Mouse (Mus musculus) limb, embryonic 14.5 days (tissue): ENCODE results near the gene Lhpp. TPM values are rescaled to one million over a fixed set of nuclear protein-coding genes. Genes with fewer than 3 reads are reported as not detected.

Experiments
- ATAC-seq: fragments of 200-750 bp; cut with Nextera tagmentation; 2 replicates; pipeline ENCODE4 v1.8.0; 2017; ENCODE audit warnings: low read depth, moderate number of reproducible peaks, moderate TSS enrichment; ENCODE audit not compliant: low FRiP score
- DNase-seq: peaks from one replicate; pipeline ENCODE4 v3.0.0-alpha.2; 2015; ENCODE audit warnings: low spot score
- H3K27ac ChIP-seq: fragments of 300-500 bp; sonication (generic); replicated peaks from 2 replicates; pipeline ENCODE4 v1.5.1; 2014; ENCODE audit warnings: low read depth, mild to moderate bottlenecking, low read length, moderate library complexity, mixed read lengths
- H3K27me3 ChIP-seq: fragments of 300-500 bp; sonication (generic); 2 replicates; pipeline ENCODE4 v1.6.1; 2014; ENCODE audit warnings: low read length, mixed read lengths; ENCODE audit not compliant: control insufficient read depth, insufficient read depth
- H3K36me3 ChIP-seq: fragments of 300-500 bp; sonication (generic); 2 replicates; pipeline ENCODE4 v1.6.1; 2014; ENCODE audit warnings: mild to moderate bottlenecking, low read length, moderate library complexity, mixed read lengths; ENCODE audit not compliant: control insufficient read depth, insufficient read depth
- H3K4me1 ChIP-seq: fragments of 300-500 bp; sonication (generic); 2 replicates; pipeline ENCODE4 v1.6.1; 2014; ENCODE audit warnings: antibody characterized with exemption, low read length, mixed read lengths; ENCODE audit not compliant: control insufficient read depth, insufficient read depth
- H3K4me2 ChIP-seq: fragments of 300-500 bp; sonication (generic); replicated peaks from 2 replicates; pipeline ENCODE4 v1.6.1; 2014; ENCODE audit warnings: low read depth, mild to moderate bottlenecking, low read length, moderate library complexity; ENCODE audit not compliant: severe bottlenecking
- H3K4me3 ChIP-seq: fragments of 300-500 bp; sonication (generic); replicated peaks from 2 replicates; pipeline ENCODE4 v1.5.1; 2014; ENCODE audit warnings: low read length
- H3K9ac ChIP-seq: fragments of 300-500 bp; sonication (generic); 2 replicates; pipeline ENCODE4 v1.6.1; 2014; ENCODE audit warnings: mild to moderate bottlenecking, low read depth, low read length, moderate library complexity; ENCODE audit not compliant: severe bottlenecking
- H3K9me3 ChIP-seq: fragments of 300-500 bp; sonication (generic); 2 replicates; pipeline ENCODE4 v1.6.1; 2016; ENCODE audit warnings: low read length; ENCODE audit not compliant: control insufficient read depth
- POLR2A ChIP-seq: fragments of 200-500 bp; IDR thresholded peaks from 2 replicates; pipeline ENCODE4 v1.8.0; 2012; ENCODE audit warnings: inconsistent platforms, mild to moderate bottlenecking, moderate library complexity, borderline replicate concordance; ENCODE audit not compliant: insufficient read depth, insufficient read length; ENCODE audit errors: extremely low read depth
- WGBS: fragments of 180-500 bp; shearing (Covaris S2); extraction: QIAGEN DNeasy Blood & Tissue Kit; methylation state at CpG from one replicate; pipeline ENCODE4 v1.1.7; 2014; 5-methylcytosine and 5-hydroxymethylcytosine counted together
- polyA plus RNA-seq, 2 experiments: library from polyadenylated mRNA; depleted of rRNA in 1 of 2; stranded (reverse) in 1 of 2; unstranded in 1 of 2; fragments of >200 nt; fragmentation: Nextera tagmentation in 1 of 2; extraction: Ambion mirVana in 1 of 2; gene quantifications; 2 replicates each; pipeline versions ENCODE4 v1.2.1 to v1.2.3; 2012 to 2014

Lhpp gene
- polyA plus RNA-seq, 2 experiments: 20.9 to 22.5 TPM

- no peak for DNase-seq
- H3K27me3 ChIP-seq: no peaks in the 10 kb centered on the region
- WGBS: 75% methylated on average over 3 of the region's 3 CpGs
- no peak overlapping the region for H3K27ac ChIP-seq
- ATAC-seq: no peak
- H3K36me3 ChIP-seq: no peaks in the 10 kb centered on the region
- no peaks in the 10 kb centered on the region for H3K4me1 ChIP-seq
- no peak overlapping the region for H3K4me2 ChIP-seq
- no peaks in the 10 kb centered on the region for H3K9me3 ChIP-seq
- no peak overlapping the region for H3K4me3 ChIP-seq
- no peak overlapping the region for H3K9ac ChIP-seq
- no peak for TF ChIP-seq POLR2A
Measured at GRCm38 (mm10) chr7:132627448-132627847, 17.0 kb downstream of the Lhpp start.

DNA sequence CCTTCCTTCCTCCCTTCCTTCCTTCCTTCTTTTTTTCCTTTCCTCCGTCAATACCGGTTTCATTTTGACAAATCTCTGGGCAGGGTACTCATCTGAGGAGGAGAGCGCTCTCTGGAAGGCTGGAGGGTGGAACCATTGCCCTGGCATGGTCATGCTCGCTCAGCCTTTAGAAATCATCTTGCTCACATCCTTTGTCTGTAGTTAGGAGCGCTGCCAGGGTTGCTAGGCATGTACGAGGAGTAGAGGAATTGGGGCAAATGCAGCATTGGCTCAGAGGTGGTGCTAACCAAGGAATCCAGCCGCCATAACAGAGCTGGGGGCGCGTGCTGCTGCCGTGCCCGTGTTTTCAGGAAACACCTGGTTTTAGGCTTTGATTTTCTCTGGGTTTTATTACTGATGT is 20.9 kb downstream of the Lhpp start:
- Histone ChIP-seq H3K27me3 (no peaks in the 10 kb centered on the region), H3K4me2 (no peak overlapping the region), H3K9ac (no peak overlapping the region), H3K36me3 (no peaks in the 10 kb centered on the region), H3K9me3 (no peaks in the 10 kb centered on the region), H3K4me3 (no peak overlapping the region), H3K27ac (no peak overlapping the region), H3K4me1 (no peaks in the 10 kb centered on the region)
- 70% methylated on average over 11 of the region's 11 CpGs for WGBS
- no peak for DNase-seq
- TF ChIP-seq POLR2A: no peak
- no peak for ATAC-seq

- no peak overlapping the region for H3K27ac ChIP-seq
- no peak overlapping the region for H3K9ac ChIP-seq
- ATAC-seq: no peak
- TF ChIP-seq POLR2A: no peak
- no peaks in the 10 kb centered on the region for H3K4me1 ChIP-seq
- H3K4me2 ChIP-seq: no peak overlapping the region
- DNase-seq: no peak
- H3K36me3 ChIP-seq: no peaks in the 10 kb centered on the region
- H3K9me3 ChIP-seq: no peaks in the 10 kb centered on the region
- H3K4me3 ChIP-seq: no peak overlapping the region
- no peaks in the 10 kb centered on the region for H3K27me3 ChIP-seq
- WGBS: 27% methylated on average over 12 of the region's 12 CpGs
Measured at GRCm38 (mm10) chr7:132637292-132637691, 26.9 kb downstream of the Lhpp start.

DNA sequence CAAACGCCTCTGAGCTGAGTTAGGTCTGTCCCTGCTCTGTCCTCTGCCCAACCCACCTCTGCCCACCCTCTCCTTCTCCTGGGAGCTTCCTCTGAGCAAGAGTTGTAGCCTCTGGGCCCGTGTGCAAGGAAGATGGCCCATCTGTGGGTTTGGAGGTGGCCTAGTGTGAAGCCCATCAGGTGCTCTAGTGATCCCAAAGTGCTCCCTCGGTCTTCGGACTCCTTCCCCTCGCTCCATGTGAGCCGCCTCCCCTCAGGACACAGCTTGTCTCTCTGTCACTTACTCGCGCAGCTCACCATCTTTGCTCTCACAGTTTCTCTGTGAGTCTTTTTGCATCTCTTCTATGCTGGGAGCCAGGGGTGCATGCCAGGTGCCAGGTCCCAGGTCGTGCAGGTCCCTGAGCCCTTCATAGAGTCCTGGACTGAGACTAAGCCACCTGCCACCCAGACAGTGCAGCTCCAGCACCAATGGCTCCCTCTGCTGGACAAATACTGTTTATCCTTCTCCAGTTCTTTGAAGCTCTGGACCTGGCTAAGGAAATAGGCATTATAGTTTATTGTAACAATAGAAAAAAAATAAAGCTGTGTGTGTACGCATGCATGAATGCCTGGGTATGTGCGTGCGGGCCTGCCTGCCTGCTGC is 28.1 kb downstream of the Lhpp start:
- H3K4me1 ChIP-seq: no peaks in the 10 kb centered on the region
- DNase-seq: peak; percentile 81
- H3K27me3 ChIP-seq: no peaks in the 10 kb centered on the region
- H3K4me3 ChIP-seq: no peak overlapping the region
- H3K9me3 ChIP-seq: no peaks in the 10 kb centered on the region
- H3K9ac ChIP-seq: no peak overlapping the region
- H3K4me2 ChIP-seq: no peak overlapping the region
- no peak for ATAC-seq
- TF ChIP-seq POLR2A: no peak
- 59% methylated on average over 12 of the region's 12 CpGs for WGBS
- H3K36me3 ChIP-seq: no peaks in the 10 kb centered on the region
- no peak overlapping the region for H3K27ac ChIP-seq

GRCm38 (mm10) chr7:132640946-132641345 is 30.5 kb downstream of the Lhpp start:
- TF ChIP-seq POLR2A: no peak
- no peak for ATAC-seq
- no peak overlapping the region for H3K4me2 ChIP-seq

GRCm38 (mm10) chr7:132641606-132642005 is 31.2 kb downstream of the Lhpp start:
- no peak for ATAC-seq
- no peak overlapping the region for H3K27ac ChIP-seq
- H3K4me1 ChIP-seq: no peaks in the 10 kb centered on the region
- H3K4me2 ChIP-seq: no peak overlapping the region
- no peaks in the 10 kb centered on the region for H3K36me3 ChIP-seq
- no peaks in the 10 kb centered on the region for H3K9me3 ChIP-seq
- no peak overlapping the region for H3K9ac ChIP-seq
- no peak for DNase-seq
- no peaks in the 10 kb centered on the region for H3K27me3 ChIP-seq
- no peak for TF ChIP-seq POLR2A
- H3K4me3 ChIP-seq: no peak overlapping the region
- 60% methylated on average over 1 of the region's 1 CpGs for WGBS

More at GRCm38 (mm10) chr7:132640946-132641345, 30.5 kb downstream of the Lhpp start:
- no peak overlapping the region for H3K4me3 ChIP-seq
- H3K9ac ChIP-seq: 0 out of 2 replicates have a peak overlapping the region, but pooled peaks have one; percentile 2
- H3K4me1 ChIP-seq: no peaks in the 10 kb centered on the region
- no peaks in the 10 kb centered on the region for H3K36me3 ChIP-seq
- no peaks in the 10 kb centered on the region for H3K27me3 ChIP-seq
- H3K9me3 ChIP-seq: no peaks in the 10 kb centered on the region
- H3K27ac ChIP-seq: no peak overlapping the region
- no peak for DNase-seq
- 23% methylated on average over 9 of the region's 9 CpGs for WGBS
